Mouse (Mus musculus) cerebellum, adult 9-10 months (tissue): ENCODE data around the gene Itgb1.

Experiments
- DNase-seq: peaks from one replicate; pipeline ENCODE4 v3.0.0; 2022

Itgb1 gene

DNA sequence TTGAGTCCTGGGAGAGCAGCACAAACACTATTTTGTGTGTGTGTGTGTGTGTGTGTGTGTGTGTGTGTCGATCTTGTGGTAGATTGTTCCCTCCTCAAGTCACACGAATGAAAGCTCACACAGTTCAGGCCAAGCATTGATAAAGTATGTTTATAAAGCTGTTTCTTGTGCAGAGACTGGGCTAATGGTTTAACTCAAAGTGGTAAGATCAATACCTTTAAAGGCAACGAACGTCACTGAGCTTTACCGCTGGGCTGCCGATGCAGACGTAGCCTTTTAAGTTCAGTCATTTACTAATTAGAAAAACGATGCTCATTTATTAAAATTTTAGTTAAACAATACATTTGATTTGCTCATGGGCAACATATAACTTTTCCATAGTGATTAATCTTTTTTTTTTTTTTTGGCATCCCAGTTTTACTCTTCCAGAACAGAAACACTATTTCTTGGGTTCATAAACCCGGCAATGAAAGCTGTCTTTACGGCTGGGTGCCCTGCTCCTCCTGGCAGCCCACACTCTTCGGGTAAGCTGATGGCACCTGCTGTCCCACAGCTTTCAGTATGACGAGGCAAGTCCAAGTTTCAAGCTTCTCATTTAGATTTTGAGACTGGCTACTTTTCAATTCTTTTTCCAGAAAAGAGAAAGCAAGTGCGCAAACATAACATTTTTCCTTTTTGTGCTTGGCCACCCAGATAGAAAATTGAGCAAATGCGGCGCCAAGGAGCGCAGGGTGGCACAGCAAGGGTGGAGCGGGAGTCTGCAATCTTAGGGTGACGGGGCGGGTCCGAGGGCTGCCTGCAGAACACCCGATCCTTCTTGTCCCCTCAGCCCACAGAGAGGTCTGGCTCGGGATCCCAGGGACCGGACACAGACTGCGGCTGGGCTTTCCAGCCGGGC lies 596 bp upstream of the Itgb1 start:
- DNase-seq: peak; percentile 32

GRCm38 (mm10) chr8:128686429-128686990 lies 1.1 kb downstream of the Itgb1 start:
- DNase-seq: no peak

- DNase-seq: no peak
These were observed 3.2 kb downstream of the Itgb1 start for GRCm38 (mm10) chr8:128688679-128689078.

DNA sequence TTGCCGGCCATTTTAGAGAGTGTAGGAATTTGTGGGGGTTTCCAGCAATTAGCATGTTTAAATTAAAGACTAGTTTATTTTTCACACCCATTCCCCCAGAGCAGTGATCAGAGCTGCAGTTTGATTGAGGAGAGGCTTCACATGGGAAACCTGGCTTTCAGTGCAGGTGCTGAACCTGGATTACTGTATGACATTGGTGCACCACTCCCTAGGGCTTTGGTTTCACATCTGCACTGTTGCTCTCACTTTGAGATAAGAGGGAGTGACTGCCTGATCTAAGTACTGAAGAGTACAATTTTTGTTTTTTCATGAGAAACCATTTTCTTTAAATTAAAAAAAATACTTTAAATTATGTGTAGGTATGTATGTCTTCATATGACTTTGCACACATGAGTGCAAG lies 4.6 kb downstream of the Itgb1 start:
- no peak for DNase-seq

- DNase-seq: no peak
These were observed 11.4 kb downstream of the Itgb1 start for GRCm38 (mm10) chr8:128696701-128697397.

DNA sequence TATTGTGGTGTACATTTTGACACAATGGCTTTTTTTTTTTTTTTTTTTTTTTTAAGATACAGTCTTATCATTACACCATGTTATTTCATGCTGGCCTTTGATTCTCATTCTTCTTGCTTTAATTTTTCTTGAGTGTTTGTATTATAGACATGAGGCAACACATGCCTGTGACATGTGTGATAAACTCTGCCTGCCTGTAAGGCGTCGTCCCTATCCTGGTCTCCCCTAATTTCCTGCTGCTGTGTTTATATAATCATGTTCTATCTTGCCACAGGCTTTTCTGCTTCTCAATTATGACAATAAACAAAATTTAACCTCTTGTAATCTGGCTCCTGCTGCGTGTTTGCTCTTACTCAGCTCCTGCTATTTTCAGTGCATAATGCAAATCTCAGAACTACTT lies 12.5 kb downstream of the Itgb1 start:
- no peak for DNase-seq

DNA sequence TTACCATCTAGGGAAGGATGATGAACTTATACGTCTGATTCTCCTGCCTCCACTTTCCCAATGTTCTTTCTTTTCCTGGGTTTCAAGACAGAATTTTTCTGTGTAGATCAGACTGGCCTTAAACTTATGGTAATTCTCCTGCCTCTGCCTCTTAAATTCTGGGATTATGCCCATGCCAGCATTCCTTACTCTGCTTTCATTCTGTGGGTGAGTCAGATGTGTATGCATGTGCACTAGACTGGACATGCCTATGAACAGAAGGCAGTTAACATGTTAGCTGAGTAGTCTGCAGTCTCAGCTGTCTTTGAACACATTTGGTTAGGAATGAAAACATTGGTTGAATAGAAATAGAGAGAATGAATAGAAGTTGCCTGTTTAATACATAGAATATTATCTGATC lies 18.9 kb downstream of the Itgb1 start:
- no peak for DNase-seq

- DNase-seq: no peak
These were observed 19.4 kb downstream of the Itgb1 start for GRCm38 (mm10) chr8:128704836-128705235.

DNA sequence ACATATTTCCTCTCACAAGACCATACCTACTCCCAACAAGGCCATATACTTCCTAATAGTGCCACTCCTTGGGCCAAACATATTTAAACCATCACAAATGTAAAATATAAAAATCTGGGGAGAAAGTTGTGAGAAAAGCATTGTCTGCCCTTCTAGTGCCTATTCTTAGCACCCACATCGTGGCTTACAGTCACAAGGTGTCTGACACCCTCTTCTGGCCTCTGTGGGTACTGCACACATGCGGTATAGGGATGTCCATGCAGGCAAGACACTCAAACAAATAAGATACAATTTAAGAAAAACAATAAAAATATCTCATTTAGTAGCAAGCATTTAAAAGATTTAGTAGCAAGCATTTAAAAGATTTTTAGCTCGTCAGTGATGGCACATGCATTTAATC lies 23.8 kb downstream of the Itgb1 start:
- DNase-seq: peak; percentile 71

- DNase-seq: no peak
These were observed 30.7 kb downstream of the Itgb1 start for GRCm38 (mm10) chr8:128716184-128716583.

DNA sequence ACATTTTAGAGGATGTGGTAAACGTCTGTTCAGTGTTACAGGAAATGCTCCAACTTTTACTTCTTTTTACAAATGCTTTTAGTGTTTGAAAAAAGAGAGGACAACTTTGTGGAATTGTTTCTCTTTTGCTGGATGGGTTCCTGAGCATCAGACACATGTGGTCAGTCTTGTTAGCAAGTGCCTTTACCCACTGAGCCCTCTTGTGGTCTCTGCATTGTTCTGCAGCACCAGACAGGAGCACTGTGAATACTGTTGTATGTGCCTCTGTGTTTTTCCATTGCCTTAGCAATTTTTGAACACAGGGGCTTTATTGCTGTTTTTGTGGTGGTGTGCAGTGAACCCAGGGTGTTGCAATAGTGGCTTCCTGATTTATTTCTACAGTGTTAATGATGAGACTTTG lies 39.4 kb downstream of the Itgb1 start:
- DNase-seq: peak; percentile 16

DNA sequence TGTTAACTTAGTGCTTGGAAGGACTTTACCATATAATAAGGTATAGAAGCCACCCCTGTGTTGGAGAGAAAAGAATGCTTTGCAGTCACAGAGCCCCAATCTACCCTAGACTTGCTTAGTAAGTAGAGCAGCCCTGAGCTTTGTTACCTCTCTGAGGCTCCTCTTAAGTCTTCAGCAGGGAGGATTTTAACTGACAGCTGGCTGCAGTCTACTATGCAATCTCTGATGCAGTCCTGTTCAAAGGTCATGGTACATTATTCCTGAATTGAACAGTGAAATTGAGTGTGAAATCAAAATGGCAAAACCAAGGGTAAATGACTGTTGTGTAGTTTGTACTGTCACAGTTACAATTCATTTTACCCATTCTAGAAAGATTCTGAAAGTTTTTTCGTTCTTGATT lies 41.8 kb downstream of the Itgb1 start:
- DNase-seq: no peak

DNA sequence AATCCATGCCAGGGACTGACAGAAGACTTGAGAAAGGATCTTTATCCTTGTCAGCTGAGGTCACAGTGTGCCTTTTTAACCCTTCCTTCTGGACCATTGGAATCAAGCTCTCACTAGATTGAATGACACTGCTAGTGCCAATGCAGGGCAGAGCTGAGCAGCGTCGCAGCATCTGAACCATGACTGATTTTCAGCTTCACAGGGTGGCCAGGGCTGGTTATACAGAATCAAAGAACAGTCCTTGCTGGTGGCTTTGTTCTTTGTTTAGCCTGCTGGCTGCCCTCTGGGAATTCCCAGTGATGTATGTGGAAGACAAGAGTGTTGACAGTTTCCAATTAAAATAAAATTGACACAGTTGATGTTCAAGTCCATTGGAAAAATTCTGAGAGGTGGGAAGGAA lies 46.8 kb downstream of the Itgb1 start:
- DNase-seq: no peak

DNA sequence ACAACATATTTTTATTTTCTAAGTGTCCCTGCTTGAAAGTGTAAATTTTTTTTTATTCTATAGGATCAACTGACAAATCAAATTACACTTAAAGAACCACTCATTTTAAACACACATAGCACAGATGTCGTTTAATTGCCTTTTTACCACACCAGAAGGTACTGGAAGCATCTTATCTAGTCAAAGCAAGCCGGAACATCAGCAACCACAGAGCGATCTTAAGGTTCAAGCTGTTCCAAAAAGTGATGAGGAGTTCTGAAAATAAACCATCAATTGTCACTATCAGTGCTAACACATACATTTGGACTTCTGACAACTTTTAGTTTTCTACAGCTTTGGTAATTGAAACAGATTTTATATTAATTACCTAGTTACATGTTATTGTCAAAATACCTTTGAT lies 48.7 kb downstream of the Itgb1 start:
- no peak for DNase-seq

DNA sequence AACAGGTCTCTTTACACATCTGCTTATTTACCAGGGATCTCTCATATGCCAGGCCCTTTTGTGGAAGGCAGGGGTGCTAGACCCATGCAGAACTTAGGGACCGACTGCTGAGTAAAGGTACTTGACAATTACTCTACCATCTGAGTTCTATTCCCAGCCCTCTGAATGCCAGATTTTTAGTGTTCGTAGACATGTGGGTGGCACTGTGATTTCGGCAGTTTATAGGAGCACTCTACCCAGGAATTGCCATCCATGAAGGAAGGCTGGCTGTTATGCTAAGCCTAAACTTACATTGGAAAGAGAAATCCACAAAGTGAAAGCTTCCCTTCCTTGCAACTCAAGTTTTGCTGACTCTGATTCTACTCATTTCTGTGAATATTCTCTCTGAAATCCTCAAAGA lies 50.2 kb downstream of the Itgb1 start:
- no peak for DNase-seq
